Mouse (Mus musculus) G1E (cell line): ENCODE data around the gene Slc17a3. TPM values are rescaled to one million over a fixed set of nuclear protein-coding genes. Genes with fewer than 3 reads are reported as not detected.

Experiments
- ATAC-seq: 2 replicates; pipeline ENCODE4 v1.8.0; 2016; ENCODE audit warnings: mild to moderate bottlenecking; ENCODE audit not compliant: insufficient number of reproducible peaks, poor library complexity, low FRiP score, severe bottlenecking; ENCODE audit errors: extremely low read depth
- DNase-seq: peaks from one replicate; pipeline ENCODE4 v3.0.0; 2012; ENCODE audit warnings: low spot score
- H3K27me3 ChIP-seq: 2 replicates; pipeline ENCODE4 v1.6.1; 2012; ENCODE audit warnings: mild to moderate bottlenecking, low read length, inconsistent platforms; ENCODE audit not compliant: insufficient read depth
- H3K36me3 ChIP-seq: replicated peaks from 2 replicates; pipeline ENCODE3; 2012; ENCODE audit warnings: mild to moderate bottlenecking, inconsistent platforms
- H3K4me1 ChIP-seq: 2 replicates; pipeline ENCODE4 v1.6.1; 2012; ENCODE audit warnings: low read depth, low read length, inconsistent platforms, mixed read lengths; ENCODE audit not compliant: insufficient read depth
- H3K4me3 ChIP-seq: 2 replicates; pipeline ENCODE4 v1.5.1; 2012; ENCODE audit warnings: low read depth, mild to moderate bottlenecking, inconsistent platforms, low read length, moderate library complexity, mixed read lengths
- H3K9me3 ChIP-seq: replicated peaks from 2 replicates; pipeline ENCODE4 v1.6.1; 2012; ENCODE audit warnings: inconsistent platforms
- CTCF ChIP-seq: IDR thresholded peaks from 2 replicates; pipeline ENCODE4 v1.5.1; 2012; ENCODE audit warnings: low read depth, low read length, inconsistent platforms, mixed read lengths
- GATA1 ChIP-seq: IDR thresholded peaks from 2 replicates; pipeline ENCODE4 v1.6.1; 2012; ENCODE audit warnings: borderline replicate concordance, low read length, inconsistent platforms, mixed read lengths
- GATA2 ChIP-seq: IDR thresholded peaks from 2 replicates; pipeline ENCODE4 v1.6.1; 2012; ENCODE audit warnings: low read depth, low read length, inconsistent platforms, borderline replicate concordance
- POLR2AphosphoS5 ChIP-seq: IDR thresholded peaks from 2 replicates; pipeline ENCODE4 v1.6.1; 2012; ENCODE audit warnings: low read depth, low read length, inconsistent platforms; ENCODE audit not compliant: insufficient replicate concordance
- TAL1 ChIP-seq: conservative IDR thresholded peaks from 2 replicates; pipeline ENCODE4 v1.6.1; 2012; ENCODE audit warnings: low read depth, low read length, inconsistent platforms, mixed read lengths
- polyA plus RNA-seq: library from polyadenylated mRNA; stranded (reverse); fragments of >175 nt; gene quantifications from 2 replicates; pipeline ENCODE4 v1.2.3, GENCODE M21; 2012
- total RNA-seq, 2 experiments: library from RNA; stranded (forward) in 1 of 2; stranded (reverse) in 1 of 2; fragments of 200-1000 nt in 1 of 2; fragments of >200 nt in 1 of 2; fragmentation: Nextera tagmentation in 1 of 2; gene quantifications; 2 replicates each; pipeline ENCODE4 v1.2.3; 2014 to 2017

Slc17a3 gene
- total and polyA plus RNA-seq, 3 experiments = 0.22 TPM; not detected in 2

- Histone ChIP-seq H3K27me3 (peaks cover 2% of the 10 kb centered on the region; the same call in 1 of the 2 replicates), H3K4me1 (no peaks in the 10 kb centered on the region), H3K9me3 (no peaks in the 10 kb centered on the region), H3K36me3 (no peaks in the 10 kb centered on the region), H3K4me3 (no peak within 1 kb of the TSS)
- no peak for ATAC-seq
- TF ChIP-seq TAL1 = no peak
- TF ChIP-seq POLR2AphosphoS5 = no peak
- TF ChIP-seq CTCF = no peak
- no peak for TF ChIP-seq GATA1
- no peak for TF ChIP-seq GATA2
- DNase-seq = no peak
Observed at GRCm38 (mm10) chr13:23867405-23867804, 28.2 kb downstream of the Slc17a3 start, which contains the start of gene Slc17a1. Slc17a1 (plus strand) TSS chr13:23867750.

- peaks cover 2% of the 10 kb centered on the region; the same call in 1 of the 2 replicates for H3K27me3 ChIP-seq
- ATAC-seq (no peak), DNase-seq (no peak)
- H3K36me3 ChIP-seq = no peaks in the 10 kb centered on the region
- H3K4me1 ChIP-seq = no peaks in the 10 kb centered on the region
- TF ChIP-seq GATA1 (no peak), GATA2 (no peak), POLR2AphosphoS5 (no peak), CTCF (no peak), TAL1 (no peak)
- no peaks in the 10 kb centered on the region for H3K9me3 ChIP-seq
- H3K4me3 ChIP-seq = no peak overlapping the region
Observed at GRCm38 (mm10) chr13:23868790-23869533, 29.7 kb downstream of the Slc17a3 start.

DNA sequence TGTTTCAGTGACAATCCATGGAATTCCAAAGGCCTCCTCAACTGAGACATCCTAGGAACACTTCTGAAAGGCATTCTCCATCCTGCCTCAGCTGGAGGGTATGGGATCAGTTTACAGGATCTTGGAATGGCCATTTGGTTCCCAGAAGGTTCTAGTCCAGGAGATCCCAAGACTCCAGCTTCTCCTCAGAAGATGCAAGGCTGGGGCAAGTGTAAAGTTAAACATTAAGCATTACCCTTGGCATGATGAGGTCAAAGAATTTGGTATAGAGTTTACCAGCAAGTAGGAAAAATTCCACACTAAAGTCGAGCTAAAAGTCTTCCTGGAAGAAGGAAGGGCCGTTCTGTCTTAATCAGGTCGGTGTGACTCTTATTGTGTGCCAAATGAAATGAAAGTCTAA, 30.8 kb downstream of the Slc17a3 start:
- no peaks in the 10 kb centered on the region for H3K36me3 ChIP-seq
- ATAC-seq (no peak), DNase-seq (no peak)
- H3K4me3 ChIP-seq = no peak overlapping the region
- TF ChIP-seq POLR2AphosphoS5 (no peak), TAL1 (no peak), GATA2 (no peak), CTCF (no peak), GATA1 (no peak)
- H3K9me3 ChIP-seq = no peaks in the 10 kb centered on the region
- no peaks in the 10 kb centered on the region for H3K4me1 ChIP-seq
- H3K27me3 ChIP-seq = peaks cover 2% of the 10 kb centered on the region; the same call in 1 of the 2 replicates

GRCm38 (mm10) chr13:23873141-23873540, 33.9 kb downstream of the Slc17a3 start:
- Histone ChIP-seq H3K27me3 (peaks cover 4% of the 10 kb centered on the region; the same call in 1 of the 2 replicates), H3K4me3 (no peak overlapping the region), H3K36me3 (no peaks in the 10 kb centered on the region), H3K4me1 (no peaks in the 10 kb centered on the region), H3K9me3 (no peaks in the 10 kb centered on the region)
- DNase-seq (no peak), ATAC-seq (no peak)
- no peak for TF ChIP-seq CTCF
- no peak for TF ChIP-seq POLR2AphosphoS5
- no peak for TF ChIP-seq GATA2
- TF ChIP-seq TAL1 = no peak
- no peak for TF ChIP-seq GATA1

DNA sequence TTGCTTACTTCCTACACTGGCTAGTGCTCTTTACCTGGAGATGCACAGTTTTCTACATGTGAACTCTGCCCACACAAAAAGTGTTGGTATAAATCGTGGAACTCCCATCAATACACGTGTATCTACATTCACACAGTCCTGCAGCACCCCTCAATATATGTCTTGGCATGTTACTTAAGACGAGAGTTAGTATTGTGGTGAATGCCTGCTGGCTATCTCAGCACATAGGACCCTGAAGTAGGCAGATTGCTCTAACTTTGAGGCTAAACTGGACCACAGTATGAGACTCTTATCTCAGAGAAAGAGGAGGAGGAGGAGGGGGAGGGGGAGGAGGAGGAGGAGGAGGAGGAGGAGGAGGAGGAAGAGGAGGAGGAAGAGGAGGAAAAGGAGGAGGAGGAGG, 39.9 kb downstream of the Slc17a3 start:
- DNase-seq (no peak), ATAC-seq (no peak)
- H3K36me3 ChIP-seq = no peaks in the 10 kb centered on the region
- H3K4me3 ChIP-seq = no peak overlapping the region
- no peaks in the 10 kb centered on the region for H3K4me1 ChIP-seq
- peaks cover 2% of the 10 kb centered on the region; the same call in 1 of the 2 replicates for H3K27me3 ChIP-seq
- H3K9me3 ChIP-seq = no peaks in the 10 kb centered on the region
- TF ChIP-seq POLR2AphosphoS5 (no peak), TAL1 (no peak), CTCF (no peak), GATA2 (no peak), GATA1 (no peak)

DNA sequence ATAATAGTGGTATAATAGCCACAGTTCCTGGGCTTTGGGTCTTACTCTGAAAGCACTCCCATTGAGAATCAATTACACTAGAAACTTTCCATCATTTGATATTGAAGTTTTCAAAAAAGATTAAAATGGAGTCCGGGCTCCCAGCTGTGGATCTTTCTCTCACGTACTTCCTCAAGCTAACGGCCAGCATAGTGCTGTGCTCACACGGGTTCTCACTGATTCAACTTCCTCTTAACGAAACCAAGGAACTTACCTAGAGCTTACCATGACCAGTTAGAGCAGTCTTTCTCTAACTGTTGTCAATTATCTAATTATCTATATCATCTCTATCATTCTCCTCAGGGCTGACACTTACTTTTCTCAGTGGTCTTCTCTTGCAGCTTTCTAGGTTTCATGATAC, 40.4 kb downstream of the Slc17a3 start:
- ATAC-seq (no peak), DNase-seq (no peak)
- no peaks in the 10 kb centered on the region for H3K36me3 ChIP-seq
- peaks cover 2% of the 10 kb centered on the region; the same call in 1 of the 2 replicates for H3K27me3 ChIP-seq
- H3K9me3 ChIP-seq = no peaks in the 10 kb centered on the region
- no peak overlapping the region for H3K4me3 ChIP-seq
- TF ChIP-seq GATA1 (no peak), POLR2AphosphoS5 (no peak), CTCF (no peak), GATA2 (no peak), TAL1 (no peak)
- H3K4me1 ChIP-seq = no peaks in the 10 kb centered on the region
